Mouse (Mus musculus): ENCODE data around the gene Wdr38.

The Wdr38 gene

GRCm38 (mm10) chr2:39040215-39040614 is 42.9 kb downstream of the Wdr38 start:
- no peak for DNase-seq (ENCODE audit: low read depth in 2 of 2, low spot score in 2 of 2)

- DNase-seq (ENCODE audit: low read depth in 2 of 2, low spot score in 2 of 2), result no peak
Measured at GRCm38 (mm10) chr2:39048515-39048914, 51.2 kb downstream of the Wdr38 start.

Data from CD8-positive naive resting alpha-beta T cell, adult 2 months (primary cell).